Mouse (Mus musculus): Measurements from ENCODE around the gene Spsb1. TPM values are rescaled to one million over a fixed set of nuclear protein-coding genes. Genes with fewer than 3 reads are reported as not detected.
A peak's percentile ranks its signal among the peaks of the same experiment; 100 is the strongest.

Gene Spsb1
- polyA plus RNA-seq, 1 experiment from 2014 or later: 26.9 TPM

- no peaks in the 10 kb centered on the region for H3K27me3 ChIP-seq (ENCODE audit: control insufficient read depth, insufficient read depth, low read length)
- H3K9ac ChIP-seq (ENCODE audit: low read length): no peak overlapping the region
- H3K9me3 ChIP-seq (ENCODE audit: control insufficient read depth, low read length): no peaks in the 10 kb centered on the region
- WGBS: 74% methylated on average over 8 of the region's 8 CpGs
- no peak overlapping the region for H3K4me3 ChIP-seq (ENCODE audit: low read depth, low read length)
- no peak overlapping the region for H3K27ac ChIP-seq (ENCODE audit: low read depth, low read length)
- H3K4me2 ChIP-seq (ENCODE audit: low read depth): no peak overlapping the region
- peaks cover 33% of the 10 kb centered on the region for H3K4me1 ChIP-seq (ENCODE audit: control insufficient read depth, insufficient read depth, low read length)
- DNase-seq (ENCODE audit: low spot score) (no peak), ATAC-seq (ENCODE audit: insufficient read depth, low FRiP score, low TSS enrichment) (no peak)
- no peaks in the 10 kb centered on the region for H3K36me3 ChIP-seq (ENCODE audit: control insufficient read depth, insufficient read depth, low read length)
Measured at GRCm38 (mm10) chr4:149938701-149939100, 16.1 kb downstream of the Spsb1 start.

- peaks cover 23% of the 10 kb centered on the region for H3K4me1 ChIP-seq (ENCODE audit: control insufficient read depth, insufficient read depth, low read length)
- ATAC-seq (ENCODE audit: insufficient read depth, low FRiP score, low TSS enrichment) (no peak), DNase-seq (ENCODE audit: low spot score) (peak; percentile 65)
- no peak overlapping the region for H3K4me3 ChIP-seq (ENCODE audit: low read depth, low read length)
- 0 out of 2 replicates have a peak overlapping the region, but pooled peaks have one; percentile 17 for H3K27ac ChIP-seq (ENCODE audit: low read depth, low read length)
- no peaks in the 10 kb centered on the region for H3K36me3 ChIP-seq (ENCODE audit: control insufficient read depth, insufficient read depth, low read length)
- no peaks in the 10 kb centered on the region for H3K27me3 ChIP-seq (ENCODE audit: control insufficient read depth, insufficient read depth, low read length)
- H3K9ac ChIP-seq (ENCODE audit: low read length): no peak overlapping the region
- H3K9me3 ChIP-seq (ENCODE audit: control insufficient read depth, low read length): no peaks in the 10 kb centered on the region
- WGBS: 35% methylated on average over 5 of the region's 5 CpGs
- H3K4me2 ChIP-seq (ENCODE audit: low read depth): no peak overlapping the region
Measured at GRCm38 (mm10) chr4:149936921-149937320, 17.9 kb downstream of the Spsb1 start.

- Histone ChIP-seq H3K9me3 (ENCODE audit: control insufficient read depth, low read length) (no peaks in the 10 kb centered on the region), H3K4me2 (ENCODE audit: low read depth) (no peak overlapping the region), H3K9ac (ENCODE audit: low read length) (no peak overlapping the region), H3K27me3 (ENCODE audit: control insufficient read depth, insufficient read depth, low read length) (no peaks in the 10 kb centered on the region), H3K4me1 (ENCODE audit: control insufficient read depth, insufficient read depth, low read length) (peaks cover 21% of the 10 kb centered on the region), H3K4me3 (ENCODE audit: low read depth, low read length) (no peak overlapping the region), H3K27ac (ENCODE audit: low read depth, low read length) (no peak overlapping the region), H3K36me3 (ENCODE audit: control insufficient read depth, insufficient read depth, low read length) (no peaks in the 10 kb centered on the region)
- 91% methylated on average over 6 of the region's 6 CpGs for WGBS
- DNase-seq (ENCODE audit: low spot score) (no peak), ATAC-seq (ENCODE audit: insufficient read depth, low FRiP score, low TSS enrichment) (no peak)
Measured at GRCm38 (mm10) chr4:149935470-149935869, 19.4 kb downstream of the Spsb1 start.

GRCm38 (mm10) chr4:149933519-149934245 is 21.2 kb downstream of the Spsb1 start:
- H3K27me3 ChIP-seq (ENCODE audit: control insufficient read depth, insufficient read depth, low read length): no peaks in the 10 kb centered on the region
- WGBS: 87% methylated on average over 16 of the region's 16 CpGs
- H3K9me3 ChIP-seq (ENCODE audit: control insufficient read depth, low read length): no peaks in the 10 kb centered on the region
- no peak overlapping the region for H3K9ac ChIP-seq (ENCODE audit: low read length)
- DNase-seq (ENCODE audit: low spot score) (no peak), ATAC-seq (ENCODE audit: insufficient read depth, low FRiP score, low TSS enrichment) (no peak)
- H3K36me3 ChIP-seq (ENCODE audit: control insufficient read depth, insufficient read depth, low read length): no peaks in the 10 kb centered on the region
- H3K4me1 ChIP-seq (ENCODE audit: control insufficient read depth, insufficient read depth, low read length): peaks cover 15% of the 10 kb centered on the region
- H3K4me2 ChIP-seq (ENCODE audit: low read depth): no peak overlapping the region
- H3K27ac ChIP-seq (ENCODE audit: low read depth, low read length): no peak overlapping the region
- no peak overlapping the region for H3K4me3 ChIP-seq (ENCODE audit: low read depth, low read length)

- no peaks in the 10 kb centered on the region for H3K36me3 ChIP-seq (ENCODE audit: control insufficient read depth, insufficient read depth, low read length)
- no peak for ATAC-seq (ENCODE audit: insufficient read depth, low FRiP score, low TSS enrichment)
- H3K27ac ChIP-seq (ENCODE audit: low read depth, low read length): no peak overlapping the region
- no peaks in the 10 kb centered on the region for H3K27me3 ChIP-seq (ENCODE audit: control insufficient read depth, insufficient read depth, low read length)
- no peaks in the 10 kb centered on the region for H3K9me3 ChIP-seq (ENCODE audit: control insufficient read depth, low read length)
- WGBS: 95% methylated on average over 7 of the region's 7 CpGs
- H3K4me2 ChIP-seq (ENCODE audit: low read depth): no peak overlapping the region
- peaks cover 14% of the 10 kb centered on the region for H3K4me1 ChIP-seq (ENCODE audit: control insufficient read depth, insufficient read depth, low read length)
- no peak for DNase-seq (ENCODE audit: low spot score)
- H3K9ac ChIP-seq (ENCODE audit: low read length): no peak overlapping the region
- no peak overlapping the region for H3K4me3 ChIP-seq (ENCODE audit: low read depth, low read length)
Measured at GRCm38 (mm10) chr4:149933025-149933424, 21.8 kb downstream of the Spsb1 start.

GRCm38 (mm10) chr4:149932108-149932815 is 22.6 kb downstream of the Spsb1 start:
- Histone ChIP-seq H3K9ac (ENCODE audit: low read length) (no peak overlapping the region), H3K36me3 (ENCODE audit: control insufficient read depth, insufficient read depth, low read length) (no peaks in the 10 kb centered on the region), H3K27me3 (ENCODE audit: control insufficient read depth, insufficient read depth, low read length) (no peaks in the 10 kb centered on the region), H3K4me1 (ENCODE audit: control insufficient read depth, insufficient read depth, low read length) (peaks cover 7% of the 10 kb centered on the region), H3K27ac (ENCODE audit: low read depth, low read length) (no peak overlapping the region), H3K4me3 (ENCODE audit: low read depth, low read length) (no peak overlapping the region), H3K4me2 (ENCODE audit: low read depth) (no peak overlapping the region), H3K9me3 (ENCODE audit: control insufficient read depth, low read length) (no peaks in the 10 kb centered on the region)
- 90% methylated on average over 9 of the region's 9 CpGs for WGBS
- ATAC-seq (ENCODE audit: insufficient read depth, low FRiP score, low TSS enrichment) (no peak), DNase-seq (ENCODE audit: low spot score) (no peak)

- Histone ChIP-seq H3K9me3 (ENCODE audit: control insufficient read depth, low read length) (no peaks in the 10 kb centered on the region), H3K27ac (ENCODE audit: low read depth, low read length) (no peak overlapping the region), H3K27me3 (ENCODE audit: control insufficient read depth, insufficient read depth, low read length) (no peaks in the 10 kb centered on the region), H3K4me1 (ENCODE audit: control insufficient read depth, insufficient read depth, low read length) (no peaks in the 10 kb centered on the region; the same call in 1 of the 2 replicates), H3K4me2 (ENCODE audit: low read depth) (no peak overlapping the region), H3K36me3 (ENCODE audit: control insufficient read depth, insufficient read depth, low read length) (no peaks in the 10 kb centered on the region), H3K9ac (ENCODE audit: low read length) (no peak overlapping the region), H3K4me3 (ENCODE audit: low read depth, low read length) (no peak overlapping the region)
- 62% methylated on average over 3 of the region's 3 CpGs for WGBS
- ATAC-seq (ENCODE audit: insufficient read depth, low FRiP score, low TSS enrichment) (no peak), DNase-seq (ENCODE audit: low spot score) (no peak)
Measured at GRCm38 (mm10) chr4:149930755-149931154, 24.1 kb downstream of the Spsb1 start.

- no peak overlapping the region for H3K4me3 ChIP-seq (ENCODE audit: low read depth, low read length)
- whole genome bisulfite sequencing: 87% methylated on average over 3 of the region's 5 CpGs
- H3K27ac ChIP-seq (ENCODE audit: low read depth, low read length): peak overlapping the region; percentile 34; the same call in 1 of the 2 replicates
- no peaks in the 10 kb centered on the region for H3K36me3 ChIP-seq (ENCODE audit: control insufficient read depth, insufficient read depth, low read length)
- H3K4me1 ChIP-seq (ENCODE audit: control insufficient read depth, insufficient read depth, low read length): peaks cover 29% of the 10 kb centered on the region
- no peak overlapping the region for H3K9ac ChIP-seq (ENCODE audit: low read length)
- ATAC-seq (ENCODE audit: insufficient read depth, low FRiP score, low TSS enrichment) (no peak), DNase-seq (ENCODE audit: low spot score) (no peak)
- H3K27me3 ChIP-seq (ENCODE audit: control insufficient read depth, insufficient read depth, low read length): no peaks in the 10 kb centered on the region
- H3K4me2 ChIP-seq (ENCODE audit: low read depth): no peak overlapping the region
- H3K9me3 ChIP-seq (ENCODE audit: control insufficient read depth, low read length): no peaks in the 10 kb centered on the region
Measured at GRCm38 (mm10) chr4:149923014-149923413, 31.8 kb downstream of the Spsb1 start.
